Mouse (Mus musculus): Measurements from ENCODE around the gene Tmem207.
"Not testable (repeated sequence)": the region's sequence is repeated elsewhere in the genome, so short reads cannot be mapped to it uniquely, and the experiment has no call there.

- TF ChIP-seq MYOD1 (IDR thresholded peaks at IDR 0.05; ENCODE audit: control insufficient read depth, insufficient read length, low read depth); CTCF (IDR thresholded peaks at IDR 0.05; ENCODE audit: control insufficient read depth, insufficient read depth, insufficient read length); USF1 (IDR thresholded peaks at IDR 0.05; ENCODE audit: low read depth); MYOG (IDR thresholded peaks at IDR 0.05; ENCODE audit: control insufficient read depth, extremely low read depth, insufficient read length); MAX (IDR thresholded peaks at IDR 0.05); CEBPB (IDR thresholded peaks at IDR 0.05; ENCODE audit: low read depth); FOSL1 (IDR thresholded peaks at IDR 0.05; ENCODE audit: insufficient read depth, low read length, poor library complexity, severe bottlenecking): not testable (repeated sequence)
Measured at GRCm38 (mm10) chr16:26499705-26500104, 26.9 kb downstream of the Tmem207 start.

Data from C2C12 (cell line).